Mouse (Mus musculus) heart, adult 2 months (tissue): Measurements from ENCODE around the gene Trak1. TPM values are rescaled to one million over a fixed set of nuclear protein-coding genes. Genes with fewer than 3 reads are reported as not detected.

ENCODE experiments used
- DNase-seq, 2 experiments: peaks; one replicate each; pipeline ENCODE4 v3.0.0; 2021
- H3K27ac ChIP-seq: fragments of 200-600 bp; 2 replicates; pipeline ENCODE4 v1.8.1; 2022
- H3K27me3 ChIP-seq: fragments of 200-500 bp; 2 replicates; pipeline ENCODE4 v1.6.1; 2012; ENCODE audit warnings: mild to moderate bottlenecking, low read length, inconsistent platforms, mixed read lengths; ENCODE audit not compliant: control insufficient read depth, insufficient read depth
- H3K36me3 ChIP-seq: fragments of 200-500 bp; 2 replicates; pipeline ENCODE4 v1.6.1; 2012; ENCODE audit warnings: low read length, inconsistent platforms; ENCODE audit not compliant: control insufficient read depth, insufficient read depth
- H3K4me1 ChIP-seq: fragments of 200-500 bp; 2 replicates; pipeline ENCODE4 v1.6.1; 2011; ENCODE audit warnings: low read length; ENCODE audit not compliant: control insufficient read depth, insufficient read depth
- H3K4me3 ChIP-seq: fragments of 200-600 bp; 2 replicates; pipeline ENCODE4 v1.8.1; 2022
- H3K79me2 ChIP-seq: fragments of 200-500 bp; replicated peaks from 2 replicates; pipeline ENCODE4 v1.6.1; 2012; ENCODE audit warnings: mild to moderate bottlenecking, inconsistent platforms, low read length, moderate library complexity, mixed read lengths; ENCODE audit not compliant: control insufficient read depth, insufficient read depth
- H3K9ac ChIP-seq: fragments of 200-500 bp; 2 replicates; pipeline ENCODE4 v1.6.1; 2012; ENCODE audit warnings: low read depth, mild to moderate bottlenecking, control low read depth, inconsistent platforms, low read length, mixed read lengths
- CTCF ChIP-seq: fragments of 200-600 bp; IDR thresholded peaks from 2 replicates; pipeline ENCODE4 v1.8.1; 2022; ENCODE audit warnings: antibody characterized with exemption, mild to moderate bottlenecking, moderate library complexity
- EP300 ChIP-seq: fragments of 200-500 bp; IDR thresholded peaks from 2 replicates; pipeline ENCODE4 v1.6.1; 2011; ENCODE audit warnings: low read depth, low read length, control low read depth; ENCODE audit not compliant: insufficient read depth
- POLR2A ChIP-seq: fragments of 200-500 bp; IDR thresholded peaks from 2 replicates; pipeline ENCODE4 v1.6.1; 2011; ENCODE audit warnings: mild to moderate bottlenecking, low read depth, low read length, control low read depth; ENCODE audit not compliant: insufficient read depth
- WGBS: fragments of 180-500 bp; shearing (Covaris S2); methylation state at CpG from one replicate; pipeline ENCODE4 v1.1.7; 2018; 5-methylcytosine and 5-hydroxymethylcytosine counted together
- intact Hi-C: fragments of 180-260 bp; cut with DNase I; formaldehyde crosslinking; loops from one replicate; pipeline ENCODE4 v1.15.1; 2025
- polyA plus RNA-seq: library from polyadenylated mRNA; depleted of rRNA; stranded (reverse); fragments of >200 nt; gene quantifications from 2 replicates; pipeline ENCODE4 v1.2.3, GENCODE M21; 2012
- total RNA-seq, 2 experiments: library from RNA; stranded (reverse); gene quantifications; 2 replicates each; pipeline ENCODE4 v1.2.3; 2021

The Trak1 gene
- total and polyA plus RNA-seq, 3 experiments: 170 to 302 (median 276) TPM

- no peak for DNase-seq
- peaks cover 7% of the 10 kb centered on the region for H3K79me2 ChIP-seq
- peaks cover 2% of the 10 kb centered on the region; the same call in 1 of the 2 replicates for H3K36me3 ChIP-seq
- WGBS: 71% methylated on average over 5 of the region's 5 CpGs
- intact Hi-C loops: no loop called here
- H3K9ac ChIP-seq: no peak overlapping the region
- TF ChIP-seq EP300 (no peak), CTCF (no peak), POLR2A (no peak)
- no peaks in the 10 kb centered on the region for H3K27me3 ChIP-seq
- no peak overlapping the region for H3K4me3 ChIP-seq
- peaks cover 45% of the 10 kb centered on the region for H3K4me1 ChIP-seq
- H3K27ac ChIP-seq: peak overlapping the region; percentile 81
Measured at GRCm38 (mm10) chr9:121342510-121343110, 45.3 kb downstream of the Trak1 start.

- 52% methylated on average over 14 of the region's 14 CpGs for WGBS
- Histone ChIP-seq H3K4me1 (peaks cover 44% of the 10 kb centered on the region), H3K4me3 (no peak overlapping the region), H3K36me3 (peaks cover 2% of the 10 kb centered on the region; the same call in 1 of the 2 replicates), H3K27ac (peak overlapping the region; percentile 81), H3K79me2 (peaks cover 7% of the 10 kb centered on the region; the same call in 1 of the 2 replicates), H3K9ac (0 out of 2 replicates have a peak overlapping the region, but pooled peaks have one; percentile 19), H3K27me3 (no peaks in the 10 kb centered on the region)
- DNase-seq: peak in 1 of 2 experiments; percentile 45
- TF ChIP-seq EP300 (no peak), POLR2A (peak; percentile 32; the same call in 1 of the 2 replicates), CTCF (peak; percentile 55)
- intact Hi-C loops: no loop called here
Measured at GRCm38 (mm10) chr9:121343122-121343876, 46.0 kb downstream of the Trak1 start.

- WGBS: 40% methylated on average over 3 of the region's 3 CpGs
- Histone ChIP-seq H3K27me3 (no peaks in the 10 kb centered on the region), H3K4me3 (no peak overlapping the region), H3K4me1 (peaks cover 45% of the 10 kb centered on the region), H3K9ac (no peak overlapping the region), H3K27ac (peak overlapping the region; percentile 99), H3K36me3 (peaks cover 5% of the 10 kb centered on the region), H3K79me2 (peaks cover 8% of the 10 kb centered on the region)
- TF ChIP-seq POLR2A: no peak
- peak in 1 of 2 experiments; percentile 16 for DNase-seq
- intact Hi-C loops: no loop called here
Measured at GRCm38 (mm10) chr9:121344344-121344743, 47.0 kb downstream of the Trak1 start.

GRCm38 (mm10) chr9:121345427-121346130, 48.3 kb downstream of the Trak1 start:
- Histone ChIP-seq H3K4me3 (no peak overlapping the region), H3K4me1 (peaks cover 47% of the 10 kb centered on the region), H3K27me3 (no peaks in the 10 kb centered on the region), H3K27ac (peak overlapping the region; percentile 99), H3K79me2 (peaks cover 3% of the 10 kb centered on the region), H3K36me3 (peaks cover 12% of the 10 kb centered on the region), H3K9ac (peak overlapping the region; percentile 59)
- 54% methylated on average over 15 of the region's 15 CpGs for WGBS
- intact Hi-C loops: no loop called here
- peak; percentile 64 to 82 for DNase-seq
- no peak; the same call in 1 of the 2 replicates for TF ChIP-seq POLR2A
- 0 out of 2 replicates have a peak, but pooled peaks have one; percentile 18 for TF ChIP-seq CTCF
- TF ChIP-seq EP300: peak; percentile 95

- peak overlapping the region; percentile 99 for H3K27ac ChIP-seq
- intact Hi-C loops: no loop called here
- no peak for DNase-seq
- no peaks in the 10 kb centered on the region for H3K27me3 ChIP-seq
- no peak for TF ChIP-seq EP300
- no peak for TF ChIP-seq CTCF
- no peak for TF ChIP-seq POLR2A
- H3K79me2 ChIP-seq: peaks cover 3% of the 10 kb centered on the region
- peaks cover 54% of the 10 kb centered on the region for H3K4me1 ChIP-seq
- H3K9ac ChIP-seq: 0 out of 2 replicates have a peak overlapping the region, but pooled peaks have one; percentile 13
- 47% methylated on average over 5 of the region's 5 CpGs for WGBS
- peaks cover 19% of the 10 kb centered on the region for H3K36me3 ChIP-seq
- H3K4me3 ChIP-seq: no peak overlapping the region
Measured at GRCm38 (mm10) chr9:121346635-121347034, 49.3 kb downstream of the Trak1 start.
